Mouse (Mus musculus) myocyte (in vitro differentiated cells): ENCODE results near the gene Vmp1.

Experiments
- CEBPB ChIP-seq: IDR thresholded peaks from 2 replicates; pipeline ENCODE4 v1.6.1; 2011; ENCODE audit warnings: mild to moderate bottlenecking, moderate library complexity; ENCODE audit not compliant: poor library complexity, insufficient read depth, severe bottlenecking
- E2F4 ChIP-seq: IDR thresholded peaks from one replicate; pipeline ENCODE4 v1.6.1; 2011; ENCODE audit warnings: mild to moderate bottlenecking, control low read depth, moderate library complexity; ENCODE audit not compliant: insufficient read depth
- MAX ChIP-seq: IDR thresholded peaks from one replicate; pipeline ENCODE4 v1.6.1; 2011; ENCODE audit warnings: low read depth, mild to moderate bottlenecking, control low read depth
- MYOD1 ChIP-seq, 3 experiments: IDR thresholded peaks; one replicate each; pipeline ENCODE4 v1.6.1; 2011; ENCODE audit warnings: control low read depth in 2 of 3, low read depth in 2 of 3, mild to moderate bottlenecking in 2 of 3, moderate library complexity in 1 of 3; ENCODE audit not compliant: insufficient read length in 2 of 3, control insufficient read depth in 1 of 3
- MYOG ChIP-seq, 3 experiments: IDR thresholded peaks; one replicate each; pipeline ENCODE4 v1.6.1; 2011; ENCODE audit warnings: control low read depth in 2 of 3, low read depth in 2 of 3, mild to moderate bottlenecking in 2 of 3; ENCODE audit not compliant: insufficient read length in 2 of 3, control insufficient read depth in 1 of 3, insufficient read depth in 1 of 3
- POLR2A ChIP-seq: IDR thresholded peaks from one replicate; pipeline ENCODE4 v1.6.1; 2011; ENCODE audit warnings: low read depth, mild to moderate bottlenecking, control low read depth, moderate library complexity; ENCODE audit not compliant: insufficient read length
- POLR2AphosphoS2 ChIP-seq: IDR thresholded peaks from one replicate; pipeline ENCODE4 v1.6.1; 2011; ENCODE audit warnings: low read depth, control low read depth; ENCODE audit not compliant: insufficient read length
- REST ChIP-seq: IDR thresholded peaks from one replicate; pipeline ENCODE4 v1.6.1; 2011; ENCODE audit warnings: mild to moderate bottlenecking, control low read depth, moderate library complexity; ENCODE audit not compliant: insufficient read depth, insufficient read length
- SRF ChIP-seq: IDR thresholded peaks from one replicate; pipeline ENCODE4 v1.6.1; 2011; ENCODE audit warnings: low read depth; ENCODE audit not compliant: control insufficient read depth, insufficient read length
- TCF12 ChIP-seq: IDR thresholded peaks from one replicate; pipeline ENCODE4 v1.6.1; 2011; ENCODE audit warnings: mild to moderate bottlenecking, control low read depth; ENCODE audit not compliant: poor library complexity, insufficient read depth, severe bottlenecking
- TCF3 ChIP-seq: IDR thresholded peaks from one replicate; pipeline ENCODE4 v1.6.1; 2011; ENCODE audit warnings: low read depth, control low read depth; ENCODE audit not compliant: insufficient read length
- USF1 ChIP-seq: IDR thresholded peaks from one replicate; pipeline ENCODE4 v1.6.1; 2011; ENCODE audit warnings: low read depth, mild to moderate bottlenecking, control low read depth, moderate library complexity

GRCm38 (mm10) chr11:86650676-86651075, 33.0 kb downstream of the Vmp1 start:
- no peak for TF ChIP-seq MAX
- no peak for TF ChIP-seq POLR2A
- TF ChIP-seq USF1, result no peak
- TF ChIP-seq MYOG (IDR thresholded peaks at IDR 0.05; ENCODE audit: control insufficient read depth in 1 of 3, insufficient read depth in 1 of 3, insufficient read length in 2 of 3, low read depth in 2 of 3), result no peak
- no peak for TF ChIP-seq E2F4
- no peak for TF ChIP-seq TCF12
- TF ChIP-seq TCF3, result no peak
- TF ChIP-seq SRF, result no peak
- TF ChIP-seq POLR2AphosphoS2, result no peak
- TF ChIP-seq MYOD1 (IDR thresholded peaks at IDR 0.05; ENCODE audit: control insufficient read depth in 1 of 3, insufficient read length in 2 of 3, low read depth in 2 of 3), result no peak
- TF ChIP-seq REST, result no peak
- no peak for TF ChIP-seq CEBPB
